Mouse (Mus musculus) erythroblast, embryonic 14.5 days (primary cell): ENCODE data around the gene Olfr796. TPM values are rescaled to one million over a fixed set of nuclear protein-coding genes. Genes with fewer than 3 reads are reported as not detected.

ENCODE experiments used
- H3K27me3 ChIP-seq: 2 replicates; pipeline ENCODE4 v1.6.1; 2012; ENCODE audit warnings: inconsistent platforms; ENCODE audit not compliant: control insufficient read depth
- H3K36me3 ChIP-seq: 2 replicates; pipeline ENCODE4 v1.6.1; 2012; ENCODE audit warnings: mild to moderate bottlenecking, inconsistent platforms; ENCODE audit not compliant: control insufficient read depth
- H3K4me1 ChIP-seq: 2 replicates; pipeline ENCODE4 v1.6.1; 2012; ENCODE audit warnings: inconsistent platforms; ENCODE audit not compliant: control insufficient read depth
- H3K4me3 ChIP-seq: replicated peaks from 2 replicates; pipeline ENCODE3; 2012; ENCODE audit warnings: moderate library complexity, mild to moderate bottlenecking, inconsistent platforms
- H3K9me3 ChIP-seq: 2 replicates; pipeline ENCODE4 v1.6.1; 2012; ENCODE audit warnings: low read length, inconsistent platforms, mixed read lengths; ENCODE audit not compliant: control insufficient read depth
- GATA1 ChIP-seq: IDR thresholded peaks from 2 replicates; pipeline ENCODE4 v1.6.1; 2012; ENCODE audit warnings: low read length, inconsistent platforms, mixed read lengths
- TAL1 ChIP-seq: IDR thresholded peaks from 3 replicates; pipeline ENCODE4 v1.6.1; 2012; ENCODE audit warnings: low read length, inconsistent platforms, mixed read lengths
- polyA plus RNA-seq: library from polyadenylated mRNA; stranded (reverse); fragments of >175 nt; gene quantifications from 2 replicates; pipeline ENCODE4 v1.2.3, GENCODE M21; 2012

The Olfr796 gene
- not detected in 2 replicates for polyA plus RNA-seq

DNA sequence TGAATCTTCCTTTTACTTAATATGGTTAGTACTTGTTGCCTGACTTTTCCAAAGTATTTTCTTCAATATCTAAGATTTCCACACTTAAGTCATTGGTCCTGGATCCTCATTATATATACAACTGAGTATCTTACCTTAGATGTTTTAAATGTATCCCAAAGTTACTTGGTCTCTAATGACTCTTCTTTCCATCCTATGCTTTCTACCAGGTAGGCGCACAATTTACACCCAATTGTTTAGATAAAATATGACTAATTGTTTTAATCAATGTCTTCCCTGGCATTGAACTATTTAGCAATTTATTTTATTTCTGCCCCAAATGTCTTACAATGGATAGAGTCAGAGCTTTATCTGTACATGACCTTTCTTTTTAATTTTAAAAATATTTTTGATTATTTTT lies at the start of gene Olfr796:
Olfr796 (minus strand) TSS at position 101 of the 400 bp plus-strand sequence.
- TF ChIP-seq GATA1 (no peak), TAL1 (no peak)
- Histone ChIP-seq H3K4me1 (no peaks in the 10 kb centered on the region), H3K27me3 (no peaks in the 10 kb centered on the region), H3K9me3 (peaks cover 9% of the 10 kb centered on the region), H3K36me3 (no peaks in the 10 kb centered on the region), H3K4me3 (no peak within 1 kb of the TSS)

DNA sequence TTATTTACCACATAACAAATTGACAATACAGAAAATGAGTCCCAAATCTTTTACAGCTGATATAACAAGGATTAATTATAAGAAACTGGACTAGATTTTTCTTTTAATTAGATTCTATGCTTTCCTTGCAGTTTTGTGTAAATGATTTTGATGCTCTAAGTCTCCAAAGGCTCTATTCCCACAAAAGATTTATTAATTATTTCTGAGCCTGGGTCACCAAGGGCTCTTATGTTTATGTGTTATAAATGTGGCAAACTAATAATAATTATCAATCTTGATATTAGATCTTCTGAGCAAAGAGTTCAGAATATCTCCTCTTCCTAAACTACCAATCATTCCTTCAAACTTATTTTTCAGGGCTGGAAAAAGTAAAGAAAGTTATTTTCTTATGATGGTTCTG lies 45.0 kb upstream of the Olfr796 start, which contains the start of gene Olfr800:
Olfr800 (plus strand) TSS at position 301 of the 400 bp plus-strand sequence.
- no peaks in the 10 kb centered on the region for H3K4me1 ChIP-seq
- no peaks in the 10 kb centered on the region for H3K9me3 ChIP-seq
- TF ChIP-seq TAL1 (no peak), GATA1 (no peak)
- H3K27me3 ChIP-seq: no peaks in the 10 kb centered on the region
- no peaks in the 10 kb centered on the region for H3K36me3 ChIP-seq
- H3K4me3 ChIP-seq: no peak within 1 kb of the TSS

DNA sequence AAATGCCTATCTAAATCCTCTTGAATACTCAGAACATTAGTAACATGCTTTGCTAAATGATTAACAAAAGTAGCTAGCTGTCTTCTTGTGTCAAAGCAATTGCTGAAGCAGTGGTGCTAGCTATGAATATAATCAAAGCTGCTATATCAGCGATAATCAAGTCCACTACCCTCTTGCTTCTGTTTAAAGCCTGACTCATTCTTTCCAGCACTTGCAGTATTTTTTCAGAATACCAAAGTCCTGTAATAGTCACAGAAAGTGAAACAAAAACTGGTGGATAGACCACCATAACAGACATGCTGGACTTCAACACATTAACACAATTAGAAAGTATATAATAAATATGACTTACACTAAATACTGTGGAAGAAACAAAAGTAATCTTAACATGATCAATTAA lies 39.4 kb upstream of the Olfr796 start:
- Histone ChIP-seq H3K9me3 (peaks cover 4% of the 10 kb centered on the region; the same call in 1 of the 2 replicates), H3K27me3 (no peaks in the 10 kb centered on the region), H3K4me1 (no peaks in the 10 kb centered on the region), H3K36me3 (no peaks in the 10 kb centered on the region), H3K4me3 (no peak overlapping the region)
- no peak for TF ChIP-seq GATA1
- TF ChIP-seq TAL1: no peak

DNA sequence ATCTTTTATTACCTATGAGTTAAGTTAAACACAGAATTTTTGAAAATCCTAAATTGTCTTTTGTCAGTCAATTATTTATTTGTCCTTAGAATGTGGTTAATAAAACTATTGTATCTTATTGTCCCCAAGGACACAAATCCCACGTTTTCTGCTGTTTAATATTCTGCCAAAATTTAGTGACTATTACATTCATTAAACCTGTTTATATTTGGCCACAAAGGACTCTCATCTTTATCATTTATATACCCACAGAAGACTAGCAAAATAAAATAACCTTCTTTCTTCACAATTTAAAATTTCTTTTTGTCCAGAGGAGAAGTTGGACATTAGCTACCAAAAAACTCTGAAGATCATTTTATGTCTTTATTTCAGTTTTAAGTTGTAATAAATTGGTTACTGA lies 24.8 kb upstream of the Olfr796 start, which contains the start of gene Olfr799:
Olfr799 (plus strand) TSS at position 301 of the 400 bp plus-strand sequence.
- H3K9me3 ChIP-seq: no peaks in the 10 kb centered on the region
- H3K4me3 ChIP-seq: no peak within 1 kb of the TSS
- H3K27me3 ChIP-seq: no peaks in the 10 kb centered on the region
- no peaks in the 10 kb centered on the region for H3K4me1 ChIP-seq
- TF ChIP-seq TAL1: no peak
- no peak for TF ChIP-seq GATA1
- H3K36me3 ChIP-seq: no peaks in the 10 kb centered on the region

DNA sequence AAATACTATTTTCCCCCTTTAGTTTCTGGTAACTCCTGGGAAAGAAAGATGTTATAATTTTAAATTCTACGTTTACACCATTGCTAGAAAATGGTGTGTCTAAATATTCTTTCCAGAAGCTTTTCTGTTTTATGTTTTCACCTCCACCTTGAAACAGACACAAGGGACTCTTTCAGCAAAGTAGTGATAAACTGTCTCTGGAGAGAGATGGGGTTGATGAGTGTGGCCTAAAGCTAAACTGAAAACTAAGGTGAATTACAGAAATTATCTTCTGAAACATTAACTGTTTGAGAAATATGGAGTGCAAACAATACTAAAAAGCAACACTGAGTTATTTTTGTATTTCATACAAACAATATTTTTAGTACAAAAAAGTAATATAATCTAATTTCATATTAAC lies 15.5 kb upstream of the Olfr796 start, which contains the start of gene Olfr798:
Olfr798 (minus strand) TSS at position 101 of the 400 bp plus-strand sequence.
- Histone ChIP-seq H3K36me3 (no peaks in the 10 kb centered on the region), H3K4me1 (no peaks in the 10 kb centered on the region), H3K4me3 (no peak within 1 kb of the TSS), H3K27me3 (no peaks in the 10 kb centered on the region), H3K9me3 (no peaks in the 10 kb centered on the region)
- TF ChIP-seq GATA1 (no peak), TAL1 (no peak)

DNA sequence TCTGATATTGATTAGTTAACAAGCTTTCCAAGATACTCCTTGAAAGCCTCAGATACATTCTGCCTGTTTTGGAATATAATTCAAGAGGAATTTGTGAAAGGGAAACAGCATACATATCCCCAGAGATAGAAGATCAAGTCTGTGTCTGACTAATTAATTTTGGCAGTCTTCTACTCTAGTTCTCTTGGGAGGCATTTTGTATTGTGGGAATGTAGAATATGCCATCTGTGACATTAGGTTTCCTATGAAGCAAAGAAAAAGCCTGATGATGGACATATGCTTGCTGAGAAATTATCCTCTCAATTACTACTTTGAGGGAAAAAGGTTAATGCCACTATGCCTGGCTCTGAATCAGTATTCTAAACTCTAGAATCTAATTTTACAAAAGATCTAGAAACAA lies 10.9 kb upstream of the Olfr796 start:
- no peak for TF ChIP-seq TAL1
- no peak for TF ChIP-seq GATA1
- no peaks in the 10 kb centered on the region for H3K36me3 ChIP-seq
- H3K9me3 ChIP-seq: no peaks in the 10 kb centered on the region
- H3K4me1 ChIP-seq: no peaks in the 10 kb centered on the region
- no peak overlapping the region for H3K4me3 ChIP-seq
- H3K27me3 ChIP-seq: no peaks in the 10 kb centered on the region

DNA sequence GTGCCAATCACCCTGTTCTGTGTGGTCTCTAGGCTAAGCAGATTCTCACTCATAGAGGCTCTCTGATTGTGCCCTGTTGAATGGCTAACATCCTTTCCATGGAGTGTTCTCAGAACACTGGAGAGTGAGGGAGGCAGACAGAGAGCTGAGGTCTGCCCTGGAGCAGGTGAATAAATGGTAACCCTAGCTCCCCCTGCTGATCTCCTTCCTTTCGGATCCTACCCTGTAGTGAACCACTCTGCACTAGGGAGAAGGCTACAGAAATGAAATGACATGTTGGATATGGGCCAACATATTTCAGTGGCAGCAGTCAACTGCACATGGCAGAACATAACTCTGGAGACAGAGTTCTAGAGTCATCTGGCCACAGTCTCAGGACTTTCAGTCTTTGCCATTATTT lies 9.4 kb upstream of the Olfr796 start:
- no peak overlapping the region for H3K4me3 ChIP-seq
- no peaks in the 10 kb centered on the region for H3K27me3 ChIP-seq
- H3K4me1 ChIP-seq: no peaks in the 10 kb centered on the region
- TF ChIP-seq TAL1 (no peak), GATA1 (no peak)
- H3K36me3 ChIP-seq: no peaks in the 10 kb centered on the region
- H3K9me3 ChIP-seq: no peaks in the 10 kb centered on the region

DNA sequence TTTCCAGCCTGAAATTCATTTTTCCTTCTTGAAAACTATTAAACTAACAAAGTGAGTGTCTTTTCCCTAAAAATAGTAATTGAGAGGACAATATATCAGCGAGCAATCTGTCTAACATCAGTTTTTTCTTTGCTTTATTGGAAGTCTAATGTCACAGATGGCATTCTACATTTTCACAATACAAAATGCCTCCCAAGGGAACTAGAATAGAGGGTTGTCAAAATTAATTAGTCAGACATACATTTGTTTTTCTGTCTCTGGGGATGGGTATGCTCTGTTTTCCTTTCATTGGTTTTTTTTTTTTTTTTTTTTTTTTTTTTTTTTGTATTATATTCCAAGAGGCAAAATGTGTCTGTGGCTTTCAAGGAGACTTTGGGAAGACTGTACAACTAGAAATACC lies 35.3 kb downstream of the Olfr796 start:
- H3K27me3 ChIP-seq: no peaks in the 10 kb centered on the region
- H3K36me3 ChIP-seq: no peaks in the 10 kb centered on the region
- no peaks in the 10 kb centered on the region for H3K9me3 ChIP-seq
- no peak for TF ChIP-seq GATA1
- TF ChIP-seq TAL1: no peak
- no peak overlapping the region for H3K4me3 ChIP-seq
- H3K4me1 ChIP-seq: no peaks in the 10 kb centered on the region

DNA sequence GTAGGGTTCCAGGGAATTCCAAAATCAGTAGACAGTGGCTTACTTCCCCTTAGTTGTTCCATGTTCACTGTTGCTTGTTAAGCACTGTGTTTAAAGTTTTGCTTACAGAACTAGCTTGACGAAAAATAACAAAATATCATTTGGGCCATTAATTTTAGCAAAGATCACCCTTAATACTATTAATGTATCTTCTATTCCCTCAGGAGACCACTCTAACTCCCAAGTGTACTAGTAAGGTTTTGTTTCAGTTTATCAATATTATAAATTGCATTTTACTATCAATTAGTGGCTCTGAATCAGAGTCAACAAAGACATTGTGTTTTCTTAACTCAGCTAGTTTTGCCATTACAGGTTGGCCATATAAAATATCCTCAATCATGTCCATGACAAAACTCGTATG lies 45.0 kb downstream of the Olfr796 start, which contains the start of gene Olfr794:
Olfr794 (plus strand) TSS at position 301 of the 400 bp plus-strand sequence.
- Histone ChIP-seq H3K36me3 (no peaks in the 10 kb centered on the region), H3K9me3 (peaks cover 3% of the 10 kb centered on the region), H3K27me3 (no peaks in the 10 kb centered on the region), H3K4me3 (no peak within 1 kb of the TSS), H3K4me1 (no peaks in the 10 kb centered on the region)
- TF ChIP-seq TAL1 (no peak), GATA1 (no peak)

Other genes with a start within 250 kb of the Olfr796 start
- not detected in 2 replicates for gene Olfr784, start 228.5 kb downstream of the Olfr796 start, polyA plus RNA-seq
- gene Olfr785, start 207.1 kb downstream of the Olfr796 start, polyA plus RNA-seq: not detected in 2 replicates
- not detected in 2 replicates for gene Olfr786, start 185.3 kb downstream of the Olfr796 start, polyA plus RNA-seq
- not detected in 2 replicates for gene Olfr787, start 150.7 kb downstream of the Olfr796 start, polyA plus RNA-seq
- gene Olfr788, start 141.6 kb downstream of the Olfr796 start, polyA plus RNA-seq: not detected in 2 replicates
- gene Olfr789, start 127.8 kb downstream of the Olfr796 start, polyA plus RNA-seq: not detected in 2 replicates
- not detected in 2 replicates for gene Olfr790, start 114.1 kb downstream of the Olfr796 start, polyA plus RNA-seq
- not detected in 2 replicates for gene Olfr791, start 90.8 kb downstream of the Olfr796 start, polyA plus RNA-seq
- gene Olfr792, start 73.4 kb downstream of the Olfr796 start, polyA plus RNA-seq: not detected in 2 replicates
- not detected in 2 replicates for gene Olfr794, start 44.9 kb downstream of the Olfr796 start, polyA plus RNA-seq
- gene Olfr798, start 15.4 kb upstream of the Olfr796 start, polyA plus RNA-seq: not detected in 2 replicates
- not detected in 2 replicates for gene Olfr799, start 24.9 kb upstream of the Olfr796 start, polyA plus RNA-seq
- 0.01 TPM in 1 of 2 replicates, not detected in the other for gene Olfr800, start 45.1 kb upstream of the Olfr796 start, polyA plus RNA-seq
- gene Olfr801, start 61.3 kb upstream of the Olfr796 start, polyA plus RNA-seq: not detected in 2 replicates
- gene Olfr802, start 75.6 kb upstream of the Olfr796 start, polyA plus RNA-seq: not detected in 2 replicates
- gene Olfr803, start 81.7 kb upstream of the Olfr796 start, polyA plus RNA-seq: not detected in 2 replicates
- not detected in 2 replicates for gene Olfr804, start 90.6 kb upstream of the Olfr796 start, polyA plus RNA-seq
- not detected in 2 replicates for gene Olfr805, start 116.8 kb upstream of the Olfr796 start, polyA plus RNA-seq
- not detected in 2 replicates for gene Olfr806, start 129.4 kb upstream of the Olfr796 start, polyA plus RNA-seq
- gene Olfr807, start 145.2 kb upstream of the Olfr796 start, polyA plus RNA-seq: not detected in 2 replicates
- gene Olfr808, start 152.9 kb upstream of the Olfr796 start, polyA plus RNA-seq: not detected in 2 replicates
- not detected in 2 replicates for gene Olfr809, start 162.1 kb upstream of the Olfr796 start, polyA plus RNA-seq
- gene Olfr810, start 182.3 kb upstream of the Olfr796 start, polyA plus RNA-seq: not detected in 2 replicates
- gene Olfr811, start 191.8 kb upstream of the Olfr796 start, polyA plus RNA-seq: not detected in 2 replicates
- gene Olfr812, start 233.5 kb upstream of the Olfr796 start, polyA plus RNA-seq: not detected in 2 replicates
- gene Olfr813, start 242.8 kb upstream of the Olfr796 start, polyA plus RNA-seq: not detected in 2 replicates